Mouse (Mus musculus) lung, adult 2 months (tissue): ENCODE measurements around the gene Llgl2.

Experiments
- CTCF ChIP-seq: fragments of 200-500 bp; IDR thresholded peaks from 2 replicates; pipeline ENCODE4 v1.5.1; 2011; ENCODE audit warnings: mild to moderate bottlenecking, low read length, control low read depth; ENCODE audit not compliant: insufficient read depth
- POLR2A ChIP-seq: fragments of 200-500 bp; IDR thresholded peaks from 2 replicates; pipeline ENCODE4 v1.6.1; 2011; ENCODE audit warnings: low read depth, mild to moderate bottlenecking, control low read depth, low read length, borderline replicate concordance; ENCODE audit errors: extremely low read depth

DNA sequence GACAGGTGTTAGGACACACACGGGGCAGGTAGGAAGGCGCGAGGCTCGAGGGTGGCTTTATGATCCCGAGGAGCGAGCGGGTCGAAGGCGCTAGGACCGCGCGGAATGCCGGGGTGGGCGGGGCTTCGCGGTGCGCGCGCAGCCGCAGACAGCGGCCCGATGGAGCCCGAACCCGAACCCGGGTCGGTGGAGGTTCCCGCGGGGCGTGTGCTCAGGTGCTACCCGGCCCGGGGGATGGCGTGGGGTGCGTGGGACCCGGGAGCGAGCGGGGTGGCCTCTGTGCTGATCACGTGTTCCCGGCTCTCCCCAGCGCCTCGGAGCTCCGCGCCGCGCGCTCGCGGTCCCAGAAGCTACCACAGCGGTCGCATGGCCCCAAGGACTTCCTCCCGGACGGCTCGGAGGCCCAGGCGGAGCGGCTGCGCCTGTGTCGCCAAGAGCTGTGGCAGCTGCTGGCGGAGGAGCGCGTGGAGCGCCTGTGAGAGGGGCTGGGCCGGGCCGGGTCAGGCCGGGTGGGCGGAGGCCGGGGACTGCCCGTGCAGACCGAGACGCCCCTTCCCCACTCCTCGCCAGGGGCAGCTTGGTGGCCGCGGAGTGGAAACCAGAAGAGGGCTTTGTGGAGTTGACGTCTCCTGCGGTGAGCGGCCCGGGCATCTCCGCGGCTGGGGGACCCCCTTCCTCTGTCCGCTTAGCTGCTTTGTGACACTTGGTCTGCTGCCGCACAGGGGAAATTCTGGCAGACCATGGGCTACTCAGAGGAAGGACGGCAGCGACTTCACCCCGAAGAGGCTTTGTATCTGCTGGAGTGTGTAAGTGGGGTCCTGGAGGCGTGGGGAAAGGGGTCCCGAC, 9.0 kb upstream of the Llgl2 start, which contains the start of gene Tsen54:
- TF ChIP-seq POLR2A (no peak), CTCF (no peak)
